Mouse (Mus musculus) left cerebral cortex, adult 2 months (tissue): Measurements from ENCODE around the gene Ppfibp1. TPM values are rescaled to one million over a fixed set of nuclear protein-coding genes. Genes with fewer than 3 reads are reported as not detected.

Source experiments
- DNase-seq, 2 experiments: peaks; one replicate each; pipeline ENCODE4 v3.0.0; 2021 to 2022; ENCODE audit warnings: low spot score in 2 of 2, mixed read lengths in 1 of 2; ENCODE audit errors: extremely low spot score in 1 of 2
- H3K27ac ChIP-seq: fragments of 200-600 bp; 2 replicates; pipeline ENCODE4 v1.8.1; 2022
- H3K4me3 ChIP-seq: fragments of 200-600 bp; 2 replicates; pipeline ENCODE4 v1.8.1; 2022
- CTCF ChIP-seq: fragments of 200-600 bp; IDR thresholded peaks from 2 replicates; pipeline ENCODE4 v1.8.1; 2022; ENCODE audit warnings: antibody characterized with exemption, mild to moderate bottlenecking, moderate library complexity
- intact Hi-C: fragments of 180-260 bp; cut with DNase I; formaldehyde crosslinking; loops from one replicate; pipeline ENCODE4 v1.15.1; 2025
- total RNA-seq, 2 experiments: library from RNA; stranded (reverse); gene quantifications; 2 replicates each; pipeline ENCODE4 v1.2.3; 2021

Ppfibp1 gene
- total RNA-seq, 2 experiments from 2014 or later: 61.0 to 61.6 TPM

- Histone ChIP-seq H3K4me3 (no peak overlapping the region), H3K27ac (no peak overlapping the region)
- no peak for DNase-seq
- TF ChIP-seq CTCF: no peak
- intact Hi-C loops: no loop called here
Observed at GRCm38 (mm10) chr6:146967836-146968235, 79.5 kb downstream of the Ppfibp1 start.

- intact Hi-C loops: no loop called here
- no peak for TF ChIP-seq CTCF
- DNase-seq: no peak
- H3K4me3 ChIP-seq: no peak overlapping the region
- no peak overlapping the region for H3K27ac ChIP-seq
Observed at GRCm38 (mm10) chr6:146970811-146971210, 82.5 kb downstream of the Ppfibp1 start.

GRCm38 (mm10) chr6:146971366-146971765 is 83.1 kb downstream of the Ppfibp1 start:
- no peak overlapping the region for H3K27ac ChIP-seq
- no peak for DNase-seq
- no peak overlapping the region for H3K4me3 ChIP-seq
- TF ChIP-seq CTCF: no peak
- intact Hi-C loops: no loop called here

- intact Hi-C loops: no loop called here
- no peak overlapping the region for H3K27ac ChIP-seq
- TF ChIP-seq CTCF: no peak
- H3K4me3 ChIP-seq: no peak overlapping the region
- DNase-seq: no peak
Observed at GRCm38 (mm10) chr6:146972009-146972408, 83.7 kb downstream of the Ppfibp1 start.

- no peak for TF ChIP-seq CTCF
- H3K27ac ChIP-seq: no peak overlapping the region
- H3K4me3 ChIP-seq: no peak overlapping the region
- intact Hi-C loops: no loop called here
- no peak for DNase-seq
Observed at GRCm38 (mm10) chr6:146972740-146973139, 84.5 kb downstream of the Ppfibp1 start.

- intact Hi-C loops: no loop called here
- no peak for TF ChIP-seq CTCF
- H3K4me3 ChIP-seq: no peak overlapping the region
- H3K27ac ChIP-seq: no peak overlapping the region
- no peak for DNase-seq
Observed at GRCm38 (mm10) chr6:146973406-146973805, 85.1 kb downstream of the Ppfibp1 start.

GRCm38 (mm10) chr6:146973830-146974229 is 85.5 kb downstream of the Ppfibp1 start:
- no peak for TF ChIP-seq CTCF
- DNase-seq: no peak
- intact Hi-C loops: no loop called here
- H3K27ac ChIP-seq: no peak overlapping the region
- H3K4me3 ChIP-seq: no peak overlapping the region

GRCm38 (mm10) chr6:146976446-146976845 is 88.2 kb downstream of the Ppfibp1 start:
- DNase-seq: no peak
- TF ChIP-seq CTCF: no peak

GRCm38 (mm10) chr6:146978691-146979114 is 90.4 kb downstream of the Ppfibp1 start:
- no peak for DNase-seq
- H3K27ac ChIP-seq: no peak overlapping the region
- H3K4me3 ChIP-seq: no peak overlapping the region
- intact Hi-C loops: no loop called here
- TF ChIP-seq CTCF: peak; percentile 73

More at GRCm38 (mm10) chr6:146976446-146976845, 88.2 kb downstream of the Ppfibp1 start:
- intact Hi-C loops: no loop called here
- Histone ChIP-seq H3K27ac (no peak overlapping the region), H3K4me3 (no peak overlapping the region)

- Histone ChIP-seq H3K27ac (no peak overlapping the region), H3K4me3 (no peak overlapping the region)
- no peak for TF ChIP-seq CTCF
- no peak for DNase-seq
- intact Hi-C loops: no loop called here
Observed at GRCm38 (mm10) chr6:146979115-146979744, 90.9 kb downstream of the Ppfibp1 start.

GRCm38 (mm10) chr6:146979953-146980352 is 91.7 kb downstream of the Ppfibp1 start:
- no peak for TF ChIP-seq CTCF
- no peak overlapping the region for H3K27ac ChIP-seq
- intact Hi-C loops: loop anchor here (10.0 kb wide), 1 partner anchor 335 kb away; the partner anchor contains the start of genes Med21 and Tm7sf3
- DNase-seq: no peak
- H3K4me3 ChIP-seq: no peak overlapping the region

- Histone ChIP-seq H3K27ac (no peak overlapping the region), H3K4me3 (no peak overlapping the region)
- intact Hi-C loops: loop anchor here (10.0 kb wide), 1 partner anchor 337 kb away; the partner anchor contains the start of genes Med21 and Tm7sf3
- DNase-seq: no peak
- TF ChIP-seq CTCF: no peak
Observed at GRCm38 (mm10) chr6:146981249-146981835, 93.1 kb downstream of the Ppfibp1 start.
